Mouse (Mus musculus): ENCODE data around the gene 5330417C22Rik.

DNA sequence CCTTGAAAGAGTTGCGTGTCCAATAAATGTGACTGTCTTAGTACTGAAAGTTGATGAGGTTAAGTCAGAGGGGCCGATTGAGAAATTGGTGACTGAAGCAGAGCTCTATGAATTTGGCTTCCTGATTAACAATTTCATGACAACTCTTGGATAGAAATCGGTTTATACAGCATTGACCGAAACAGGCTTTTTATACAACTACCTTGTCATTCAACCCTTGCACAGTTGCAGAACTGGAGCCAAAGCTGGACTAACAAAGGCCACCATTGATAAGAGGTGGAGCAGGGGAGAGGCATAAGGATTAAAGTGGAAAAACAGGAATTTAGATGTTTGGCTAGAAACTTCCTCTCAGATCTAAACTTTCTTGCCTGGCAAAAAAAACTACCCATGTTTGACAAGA is 57.5 kb downstream of the 5330417C22Rik start:
- TF ChIP-seq POLR2A (IDR thresholded peaks at IDR 0.05; ENCODE audit: insufficient read depth, low read depth, low read length) (no peak), CTCF (IDR thresholded peaks at IDR 0.05) (no peak), EP300 (IDR thresholded peaks at IDR 0.05; ENCODE audit: insufficient read depth, low read depth, low read length) (no peak)
